Mouse (Mus musculus): Measurements from ENCODE around the gene Tmem14a. TPM values are rescaled to one million over a fixed set of nuclear protein-coding genes. Genes with fewer than 3 reads are reported as not detected.
A peak's percentile ranks its signal among the peaks of the same experiment; 100 is the strongest.

Tmem14a gene
- total RNA-seq (2012; rRNA removed) (0.63 and 1.6 TPM in 2 replicates), total RNA-seq (2014; rRNA removed) (4.3 TPM in 2 replicates), polyA plus RNA-seq (2012; ENCODE audit: insufficient read length, low read depth) (2.1 and 2.8 TPM in 2 replicates)

DNA sequence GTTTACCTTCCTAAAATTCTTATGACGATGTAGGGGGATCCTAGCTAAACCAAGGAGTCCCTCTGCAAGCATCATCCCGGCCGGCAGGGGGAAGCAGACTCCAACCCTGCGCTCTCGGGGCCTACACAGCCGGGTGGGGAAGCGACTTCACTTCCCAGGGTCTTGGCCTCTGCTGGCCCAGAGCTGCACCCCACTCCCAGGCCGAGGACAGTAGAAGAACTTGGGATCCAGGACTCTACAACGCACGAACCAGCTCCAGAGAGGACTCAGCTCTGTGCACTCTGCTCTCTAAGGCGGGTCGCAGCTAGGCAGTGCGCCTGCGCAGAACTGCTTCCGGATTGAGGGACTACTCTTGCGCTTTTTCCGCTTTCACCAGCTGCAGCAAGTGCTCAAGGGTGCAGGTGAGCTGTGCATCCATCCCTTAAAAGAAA lies at the start of gene Tmem14a:
Gene Tmem14a (plus strand): TSS at position 87 of the 431 bp plus-strand sequence.
- TF ChIP-seq SIN3A (IDR thresholded peaks at IDR 0.05; ENCODE audit: low read length) (0 out of 2 replicates have a peak, but pooled peaks have one; percentile 16), ELF1 (IDR thresholded peaks at IDR 0.05; ENCODE audit: low read depth, low read length) (peak; percentile 91), SMC3 (IDR thresholded peaks at IDR 0.05; ENCODE audit: low read depth, low read length) (peak; percentile 68), TBP (conservative IDR thresholded peaks at IDR 0.05; ENCODE audit: low read depth, low read length) (peak; percentile 56; the same call in 1 of the 2 replicates), MAFK (IDR thresholded peaks at IDR 0.05; ENCODE audit: insufficient replicate concordance, low read length) (no peak), NRF1 (IDR thresholded peaks at IDR 0.05; ENCODE audit: low read depth, low read length) (peak; percentile 91), HCFC1 (IDR thresholded peaks at IDR 0.05; ENCODE audit: low read depth, low read length) (peak; percentile 58), IRF4 (IDR thresholded peaks at IDR 0.05; ENCODE audit: low read depth, low read length) (no peak), TCF12 (IDR thresholded peaks at IDR 0.05; ENCODE audit: low read depth, low read length) (peak; percentile 58; the same call in 1 of the 2 replicates), CHD1 (IDR thresholded peaks at IDR 0.05; ENCODE audit: low read depth, low read length) (no peak), JUND (conservative IDR thresholded peaks at IDR 0.05; ENCODE audit: low read depth, low read length) (no peak), MEF2A (IDR thresholded peaks at IDR 0.05; ENCODE audit: borderline replicate concordance, low read depth, low read length) (peak; percentile 22; the same call in 1 of the 2 replicates), RCOR1 (conservative IDR thresholded peaks at IDR 0.05; ENCODE audit: low read depth, low read length) (no peak), POLR2A (IDR thresholded peaks at IDR 0.05; ENCODE audit: low read depth, low read length) (peak; percentile 71), ETS1 (conservative IDR thresholded peaks at IDR 0.05; ENCODE audit: low read depth, low read length) (no peak), RAD21 (IDR thresholded peaks at IDR 0.05; ENCODE audit: low read depth, low read length) (peak; percentile 69), NELFE (IDR thresholded peaks at IDR 0.05; ENCODE audit: low read depth, low read length) (0 out of 2 replicates have a peak, but pooled peaks have one; percentile 50), KAT2A (IDR thresholded peaks at IDR 0.05; ENCODE audit: insufficient replicate concordance, low read length) (no peak), ZC3H11A (IDR thresholded peaks at IDR 0.05; ENCODE audit: low read depth, low read length) (no peak), ZNF384 (IDR thresholded peaks at IDR 0.05; ENCODE audit: low read depth, low read length) (no peak), UBTF (IDR thresholded peaks at IDR 0.05; ENCODE audit: low read depth, low read length) (no peak), PAX5 (IDR thresholded peaks at IDR 0.05; ENCODE audit: low read length) (no peak), CTCF (conservative IDR thresholded peaks at IDR 0.05 in 1 of 2, IDR thresholded peaks at IDR 0.05 in 1 of 2; ENCODE audit: low read depth in 2 of 2, low read length in 2 of 2) (peak; percentile 66 to 88), EP300 (IDR thresholded peaks at IDR 0.05; ENCODE audit: low read length) (no peak), USF1 (IDR thresholded peaks at IDR 0.05; ENCODE audit: low read depth, low read length) (no peak), CHD2 (IDR thresholded peaks at IDR 0.05; ENCODE audit: low read length) (no peak; the same call in 1 of the 2 replicates), JUN (IDR thresholded peaks at IDR 0.05; ENCODE audit: insufficient read depth, low read depth, low read length) (no peak)
- dilution Hi-C loops (cut with MboI; ENCODE audit: extremely low pct_ligation_motif_present, extremely low pct_unique_long_range_greater_than_20kb, low sequenced_read_pairs): no loop called here
- Histone ChIP-seq H3K27ac (ENCODE audit: insufficient read depth, low read depth) (no peak within 1 kb of the TSS), H3K9me3 (replicated peaks; ENCODE audit: low read length) (no peaks in the 10 kb centered on the region), H3K27me3 (replicated peaks) (no peaks in the 10 kb centered on the region), H3K79me2 (replicated peaks; ENCODE audit: control insufficient read depth, extremely low read depth, insufficient read depth, poor library complexity, severe bottlenecking) (no peaks in the 10 kb centered on the region), H3K4me2 (ENCODE audit: insufficient read depth, low read depth, poor library complexity, severe bottlenecking) (peak within 1 kb of the TSS; percentile 88), H3K4me3 (replicated peaks in 1 of 3; ENCODE audit: low read depth in 2 of 3, low read length in 2 of 3, poor library complexity in 1 of 3) (peak within 1 kb of the TSS; percentile 64 to 70 (median 67)), H3K4me1 (ENCODE audit: control insufficient read depth in 1 of 2, insufficient read depth in 2 of 2) (peaks cover 0 to 7% of the 10 kb centered on the region in 2 experiments; a peak in 3 of 4 replicates), H3K9ac (ENCODE audit: insufficient read depth, low read depth) (peak within 1 kb of the TSS; percentile 58), H3K36me3 (replicated peaks in 1 of 2; ENCODE audit: control insufficient read depth in 1 of 2, insufficient read depth in 1 of 2, low read length in 1 of 2) (no peaks in the 10 kb centered on the region)
- in situ Hi-C loops (cut with MboI; ENCODE audit: low pct_ligation_motif_present, low pct_unique_long_range_greater_than_20kb, low sequenced_read_pairs): no loop called here
- peak; percentile 89 for DNase-seq (ENCODE audit: extremely low read depth)

Measured in CH12.LX (cell line).